Mouse (Mus musculus) limb, embryonic 12.5 days (tissue): Measurements from ENCODE around the gene Arhgef15. TPM values are rescaled to one million over a fixed set of nuclear protein-coding genes. Genes with fewer than 3 reads are reported as not detected.
"Not testable (repeated sequence)": the region's sequence is repeated elsewhere in the genome, so short reads cannot be mapped to it uniquely, and the experiment has no call there.

Source experiments
- ATAC-seq: fragments of 200-750 bp; cut with Nextera tagmentation; 2 replicates; pipeline ENCODE4 v1.8.0; 2017; ENCODE audit warnings: low read depth, moderate TSS enrichment; ENCODE audit not compliant: insufficient number of reproducible peaks, insufficient read depth, low FRiP score, low TSS enrichment
- H3K27ac ChIP-seq: fragments of 300-500 bp; sonication (generic); 2 replicates; pipeline ENCODE4 v1.5.1; 2016; ENCODE audit warnings: mild to moderate bottlenecking, moderate library complexity
- H3K27me3 ChIP-seq: fragments of 300-500 bp; sonication (generic); 2 replicates; pipeline ENCODE4 v1.6.1; 2016; ENCODE audit warnings: mild to moderate bottlenecking, moderate library complexity
- H3K36me3 ChIP-seq: fragments of 300-500 bp; sonication (generic); 2 replicates; pipeline ENCODE4 v1.6.1; 2016; ENCODE audit warnings: mild to moderate bottlenecking, moderate library complexity
- H3K4me1 ChIP-seq: fragments of 300-500 bp; sonication (generic); replicated peaks from 2 replicates; pipeline ENCODE4 v1.6.1; 2016
- H3K4me2 ChIP-seq: fragments of 300-500 bp; sonication (generic); 2 replicates; pipeline ENCODE4 v1.6.1; 2016; ENCODE audit warnings: mild to moderate bottlenecking, moderate library complexity
- H3K4me3 ChIP-seq: fragments of 300-500 bp; sonication (generic); replicated peaks from 2 replicates; pipeline ENCODE4 v1.5.1; 2016; ENCODE audit warnings: mild to moderate bottlenecking
- H3K9ac ChIP-seq: fragments of 300-500 bp; sonication (generic); replicated peaks from 2 replicates; pipeline ENCODE4 v1.6.1; 2016; ENCODE audit warnings: mild to moderate bottlenecking, moderate library complexity
- H3K9me3 ChIP-seq: fragments of 300-500 bp; sonication (generic); 2 replicates; pipeline ENCODE4 v1.6.1; 2016; ENCODE audit warnings: mild to moderate bottlenecking, moderate library complexity
- WGBS: fragments of 180-500 bp; shearing (Covaris S2); methylation state at CpG from one replicate; pipeline ENCODE4 v1.1.7; 2016; 5-methylcytosine and 5-hydroxymethylcytosine counted together
- polyA plus RNA-seq: library from polyadenylated mRNA; unstranded; fragments of >200 nt; fragmentation: Nextera tagmentation; extraction: Ambion mirVana; gene quantifications from 2 replicates; pipeline ENCODE4 v1.2.1, GENCODE M21; 2016

The Arhgef15 gene
- polyA plus RNA-seq, result 6.1 and 7.0 TPM in 2 replicates

DNA sequence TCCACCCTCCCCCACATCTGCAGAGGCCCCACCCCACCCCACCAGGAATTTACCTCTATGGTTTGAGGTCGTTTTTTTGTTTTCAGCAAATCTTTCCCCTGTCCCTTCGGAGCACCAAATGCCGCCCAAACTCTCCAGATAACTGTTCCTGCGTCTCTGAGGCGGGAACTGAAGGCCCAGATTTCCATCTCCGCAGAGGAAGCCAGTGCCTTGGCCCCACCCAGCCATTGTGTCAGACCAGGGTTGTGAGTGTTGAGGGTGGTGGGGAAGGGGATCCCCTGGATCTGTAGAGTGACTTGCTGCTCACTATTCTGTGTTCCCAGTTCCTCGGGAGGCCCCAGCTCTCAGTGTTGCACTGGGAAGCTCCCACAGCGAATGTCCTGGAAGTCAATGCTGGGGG, at the start of gene Arhgef15:
Arhgef15 (minus strand) TSS at position 173 of the 400 bp plus-strand sequence.
- peaks cover 48% of the 10 kb centered on the region for H3K27me3 ChIP-seq
- peak within 1 kb of the TSS; percentile 37; the same call in 1 of the 2 replicates for H3K9ac ChIP-seq
- no peak within 1 kb of the TSS for H3K27ac ChIP-seq
- WGBS, result 41% methylated on average over 8 of the region's 8 CpGs
- H3K4me2 ChIP-seq, result peak within 1 kb of the TSS; percentile 27
- 0 out of 2 replicates have a peak within 1 kb of the TSS, but pooled peaks have one; percentile 15 for H3K4me3 ChIP-seq
- H3K9me3 ChIP-seq, result no peaks in the 10 kb centered on the region
- no peak for ATAC-seq
- H3K4me1 ChIP-seq, result peaks cover 22% of the 10 kb centered on the region
- no peaks in the 10 kb centered on the region for H3K36me3 ChIP-seq

DNA sequence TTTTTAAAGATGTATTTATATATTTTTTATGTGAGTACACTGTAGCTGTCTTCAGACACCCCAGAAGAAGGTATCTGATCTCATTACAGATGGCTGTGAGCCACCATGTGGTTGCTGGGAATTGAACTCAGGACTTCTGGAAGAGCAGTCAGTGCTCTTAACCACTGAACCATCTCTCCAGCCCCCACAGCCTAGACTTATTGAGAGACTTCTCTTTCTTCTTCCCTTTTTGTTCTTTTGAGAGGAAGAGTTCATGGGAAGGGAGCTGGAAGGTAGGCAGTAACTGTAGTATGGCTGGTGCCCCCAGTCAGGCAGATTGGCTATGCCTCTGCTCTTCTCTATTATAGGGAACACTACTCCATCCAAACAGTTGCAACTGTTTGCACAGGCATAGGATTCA, 49.3 kb upstream of the Arhgef15 start:
- not testable (repeated sequence) for H3K4me3 ChIP-seq, H3K9me3 ChIP-seq, H3K27me3 ChIP-seq, H3K27ac ChIP-seq, H3K4me2 ChIP-seq, ATAC-seq
- Histone ChIP-seq H3K9ac (0 out of 2 replicates have a peak overlapping the region, but pooled peaks have one; percentile 27), H3K36me3 (peaks cover 21% of the 10 kb centered on the region), H3K4me1 (peaks cover 11% of the 10 kb centered on the region)

DNA sequence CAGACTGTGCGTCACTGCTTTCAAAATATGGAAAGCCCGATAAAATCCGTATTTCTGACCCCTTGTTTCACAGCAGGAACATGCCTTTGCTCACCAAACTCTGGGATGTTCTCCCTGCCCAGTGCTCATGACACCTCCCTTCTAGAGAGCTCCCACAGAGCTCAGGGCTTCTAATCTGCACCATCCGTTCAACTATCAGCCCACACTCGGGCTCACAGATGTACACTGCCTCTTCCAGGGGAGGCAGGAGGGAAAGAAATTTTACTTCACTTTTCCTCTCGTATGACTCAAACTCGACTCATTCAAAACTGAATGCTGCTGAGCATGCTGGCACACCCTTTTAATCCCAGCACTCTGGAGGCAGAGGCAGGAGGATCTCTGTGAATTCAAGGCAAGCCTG, 47.9 kb upstream of the Arhgef15 start:
- no peak for ATAC-seq
- H3K27ac ChIP-seq, result no peak overlapping the region
- peaks cover 35% of the 10 kb centered on the region for H3K36me3 ChIP-seq

DNA sequence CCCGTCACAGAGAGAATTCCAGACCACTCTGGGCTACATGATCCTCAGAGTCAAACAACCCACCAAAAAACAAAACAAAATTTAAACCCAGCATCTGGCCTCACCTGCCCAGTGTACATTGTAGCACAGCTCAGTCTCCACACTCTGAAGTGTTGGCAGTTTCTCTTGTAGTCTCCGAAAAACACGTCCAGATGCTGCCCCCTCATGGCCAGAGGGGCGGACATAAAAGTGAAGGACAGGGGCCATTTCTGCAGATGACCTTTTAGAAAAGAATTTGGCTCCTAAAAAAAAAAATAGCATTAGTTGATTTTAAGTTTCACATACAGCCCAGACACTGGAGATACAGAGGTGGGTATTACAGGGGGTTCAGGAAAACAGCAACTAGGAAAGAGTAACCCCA, 46.3 kb upstream of the Arhgef15 start:
- Histone ChIP-seq H3K4me1 (peaks cover 8% of the 10 kb centered on the region; the same call in 1 of the 2 replicates), H3K27ac (no peak overlapping the region), H3K9ac (no peak overlapping the region), H3K9me3 (no peaks in the 10 kb centered on the region), H3K27me3 (no peaks in the 10 kb centered on the region), H3K36me3 (peaks cover 51% of the 10 kb centered on the region), H3K4me2 (no peak overlapping the region), H3K4me3 (no peak overlapping the region)
- 68% methylated on average over 4 of the region's 4 CpGs for WGBS
- no peak for ATAC-seq

More for the DNA sequence above, 47.9 kb upstream of the Arhgef15 start:
- Histone ChIP-seq H3K9ac (no peak overlapping the region), H3K4me3 (no peak overlapping the region), H3K27me3 (no peaks in the 10 kb centered on the region), H3K4me1 (peaks cover 8% of the 10 kb centered on the region; the same call in 1 of the 2 replicates), H3K9me3 (no peaks in the 10 kb centered on the region), H3K4me2 (no peak overlapping the region)
- 89% methylated on average over 7 of the region's 7 CpGs for WGBS

DNA sequence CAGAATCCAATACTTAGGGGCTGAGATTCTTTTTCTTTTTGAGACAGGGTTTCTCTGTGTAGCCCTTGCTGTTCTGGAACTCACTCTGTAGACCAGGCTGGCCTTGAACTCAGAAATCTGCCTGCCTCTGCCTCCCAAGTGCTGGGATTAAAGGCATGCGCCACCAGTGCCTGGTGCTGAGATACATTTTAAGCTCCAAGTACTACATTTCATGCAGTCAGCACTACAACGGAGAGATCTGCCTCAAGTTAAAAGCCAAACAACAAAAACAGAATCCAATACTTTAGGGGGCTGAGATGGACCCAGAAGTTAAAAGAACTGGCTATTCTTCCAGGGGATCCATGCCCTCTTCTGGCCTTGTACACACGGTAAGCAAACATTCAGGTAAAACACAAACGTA, 45.5 kb upstream of the Arhgef15 start:
- H3K4me3 ChIP-seq, ATAC-seq, H3K27me3 ChIP-seq, H3K9me3 ChIP-seq, H3K4me1 ChIP-seq, H3K9ac ChIP-seq, H3K4me2 ChIP-seq, H3K27ac ChIP-seq: not testable (repeated sequence)
- peaks cover 59% of the 10 kb centered on the region for H3K36me3 ChIP-seq
- 93% methylated on average over 4 of the region's 4 CpGs for WGBS

DNA sequence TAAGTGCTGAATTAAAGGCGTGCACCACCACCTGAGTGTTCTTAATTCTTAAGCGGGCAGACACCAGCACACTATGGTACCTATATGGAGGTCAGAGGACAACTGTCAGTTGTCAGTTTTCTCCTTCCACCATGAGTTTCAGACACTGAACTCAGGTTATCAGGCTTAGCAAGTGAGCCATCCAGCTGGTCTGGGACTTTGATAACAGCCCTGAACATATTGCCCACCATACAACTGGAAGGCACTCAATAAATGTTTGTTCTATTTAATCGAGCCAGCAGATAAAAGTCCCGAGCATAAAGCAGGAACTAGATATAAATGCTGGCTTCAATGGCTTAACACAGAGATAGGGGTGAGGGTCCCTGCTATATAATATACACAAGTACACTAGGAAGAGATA, 39.8 kb upstream of the Arhgef15 start:
- no peaks in the 10 kb centered on the region for H3K9me3 ChIP-seq
- H3K27me3 ChIP-seq, result no peaks in the 10 kb centered on the region
- no peak overlapping the region for H3K27ac ChIP-seq
- H3K4me3 ChIP-seq, result no peak overlapping the region
- no peak overlapping the region for H3K4me2 ChIP-seq
- 92% methylated on average over 4 of the region's 4 CpGs for WGBS
- no peaks in the 10 kb centered on the region for H3K4me1 ChIP-seq
- ATAC-seq, result no peak
- peaks cover 99% of the 10 kb centered on the region for H3K36me3 ChIP-seq
- H3K9ac ChIP-seq, result no peak overlapping the region

DNA sequence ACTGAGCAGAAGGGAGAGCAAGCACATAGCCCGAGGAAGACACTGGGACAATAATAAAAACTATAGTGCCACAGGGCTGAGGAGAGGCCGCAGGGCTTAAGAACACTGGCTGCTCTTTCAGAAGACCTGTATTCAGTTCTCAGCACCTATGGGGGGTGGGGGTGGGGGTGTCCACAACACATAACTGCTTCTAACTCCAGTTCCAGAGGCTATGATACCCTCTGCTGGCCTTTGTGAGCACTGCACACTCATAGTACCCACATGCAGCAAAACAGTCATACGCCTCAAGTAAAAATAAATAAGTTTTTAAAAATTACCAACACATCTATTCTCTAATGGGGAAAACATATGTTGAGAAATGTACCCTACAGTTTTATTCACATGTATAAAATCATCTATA, 37.1 kb upstream of the Arhgef15 start:
- no peak for ATAC-seq
- H3K9me3 ChIP-seq, result no peaks in the 10 kb centered on the region
- H3K9ac ChIP-seq, result no peak overlapping the region
- no peak overlapping the region for H3K27ac ChIP-seq
- no peak overlapping the region for H3K4me2 ChIP-seq
- peaks cover 99% of the 10 kb centered on the region for H3K36me3 ChIP-seq
- no peaks in the 10 kb centered on the region for H3K27me3 ChIP-seq
- H3K4me1 ChIP-seq, result no peaks in the 10 kb centered on the region
- WGBS, result 99% methylated on average over 3 of the region's 3 CpGs
- no peak overlapping the region for H3K4me3 ChIP-seq

DNA sequence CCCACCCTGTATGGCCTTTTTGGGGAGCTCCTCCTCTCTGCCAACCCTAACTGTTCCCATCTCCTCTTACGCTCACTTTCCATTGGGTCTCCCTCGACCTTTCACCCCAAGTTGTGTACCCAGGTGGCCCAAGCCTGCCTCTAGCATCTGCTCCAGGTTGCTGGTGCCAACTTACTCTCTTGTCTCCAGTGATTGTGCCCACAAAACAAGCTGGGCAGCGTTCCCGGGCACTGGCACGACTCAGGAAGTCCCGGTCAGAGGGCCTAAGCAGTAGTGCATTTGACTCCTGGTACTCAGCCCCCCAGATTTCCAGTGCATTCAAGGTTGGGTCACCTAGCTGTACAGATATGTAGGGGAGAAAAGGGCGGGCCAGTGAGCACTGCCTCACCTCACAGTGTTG, 35.8 kb upstream of the Arhgef15 start:
- Histone ChIP-seq H3K4me3 (no peak overlapping the region), H3K9ac (no peak overlapping the region), H3K27me3 (no peaks in the 10 kb centered on the region), H3K4me1 (no peaks in the 10 kb centered on the region), H3K9me3 (no peaks in the 10 kb centered on the region), H3K27ac (no peak overlapping the region), H3K4me2 (no peak overlapping the region), H3K36me3 (peaks cover 99% of the 10 kb centered on the region)
- WGBS, result 92% methylated on average over 7 of the region's 7 CpGs
- no peak for ATAC-seq

DNA sequence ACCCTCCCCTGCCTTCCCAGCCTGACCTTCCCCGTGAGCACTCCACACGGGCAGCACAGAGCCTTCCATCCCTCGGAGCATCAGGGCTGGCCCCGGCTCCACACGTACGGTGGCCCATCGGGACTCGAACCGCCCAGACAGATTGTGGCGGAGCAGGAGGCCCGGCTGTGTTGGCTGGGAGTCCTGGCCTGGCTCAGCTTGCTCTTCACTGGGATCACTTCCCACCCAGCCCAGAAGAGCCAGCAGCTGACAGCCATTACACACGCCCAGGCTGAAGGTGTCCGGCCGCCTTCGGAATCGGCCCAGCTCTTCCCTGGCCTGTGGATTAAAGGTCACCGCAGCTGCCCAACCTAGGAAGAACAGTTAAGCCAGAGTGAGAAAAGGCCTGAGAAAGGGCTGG, 31.1 kb upstream of the Arhgef15 start:
- no peaks in the 10 kb centered on the region for H3K27me3 ChIP-seq
- H3K4me3 ChIP-seq, result no peak overlapping the region
- no peaks in the 10 kb centered on the region for H3K9me3 ChIP-seq
- no peak overlapping the region for H3K4me2 ChIP-seq
- no peak overlapping the region for H3K9ac ChIP-seq
- ATAC-seq, result no peak
- H3K27ac ChIP-seq, result no peak overlapping the region
- WGBS, result 94% methylated on average over 17 of the region's 17 CpGs
- H3K36me3 ChIP-seq, result peaks cover 81% of the 10 kb centered on the region
- H3K4me1 ChIP-seq, result no peaks in the 10 kb centered on the region

DNA sequence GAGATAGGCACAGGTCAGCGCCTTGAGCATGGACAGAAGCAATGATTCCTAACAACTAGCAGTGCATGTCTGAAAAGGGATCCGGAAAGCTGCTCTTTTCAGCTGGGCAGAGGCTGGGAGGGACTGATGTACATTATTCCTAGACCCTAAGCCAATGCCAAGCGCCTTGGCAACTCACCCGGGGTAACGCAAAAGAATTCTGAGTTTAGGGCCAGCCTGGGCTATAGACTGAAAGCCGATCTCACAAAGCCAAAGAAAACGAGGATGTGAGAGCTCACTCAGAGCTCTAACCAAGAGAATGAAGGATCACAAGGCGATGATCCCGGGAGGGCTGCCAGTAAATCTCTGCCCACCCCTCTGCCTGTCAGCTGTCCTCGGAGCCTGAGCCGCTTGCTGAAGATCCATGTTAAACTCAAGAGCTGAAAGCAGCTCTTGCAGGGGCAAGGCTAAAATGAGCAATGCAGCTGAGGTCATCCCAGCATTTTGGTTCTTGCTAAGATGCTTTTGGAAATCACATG, 30.1 kb upstream of the Arhgef15 start:
- Histone ChIP-seq H3K9me3 (no peaks in the 10 kb centered on the region), H3K4me3 (no peak overlapping the region), H3K4me1 (no peaks in the 10 kb centered on the region), H3K36me3 (peaks cover 71% of the 10 kb centered on the region), H3K27me3 (no peaks in the 10 kb centered on the region), H3K27ac (no peak overlapping the region), H3K4me2 (no peak overlapping the region), H3K9ac (no peak overlapping the region)
- 92% methylated on average over 11 of the region's 11 CpGs for WGBS
- no peak for ATAC-seq

DNA sequence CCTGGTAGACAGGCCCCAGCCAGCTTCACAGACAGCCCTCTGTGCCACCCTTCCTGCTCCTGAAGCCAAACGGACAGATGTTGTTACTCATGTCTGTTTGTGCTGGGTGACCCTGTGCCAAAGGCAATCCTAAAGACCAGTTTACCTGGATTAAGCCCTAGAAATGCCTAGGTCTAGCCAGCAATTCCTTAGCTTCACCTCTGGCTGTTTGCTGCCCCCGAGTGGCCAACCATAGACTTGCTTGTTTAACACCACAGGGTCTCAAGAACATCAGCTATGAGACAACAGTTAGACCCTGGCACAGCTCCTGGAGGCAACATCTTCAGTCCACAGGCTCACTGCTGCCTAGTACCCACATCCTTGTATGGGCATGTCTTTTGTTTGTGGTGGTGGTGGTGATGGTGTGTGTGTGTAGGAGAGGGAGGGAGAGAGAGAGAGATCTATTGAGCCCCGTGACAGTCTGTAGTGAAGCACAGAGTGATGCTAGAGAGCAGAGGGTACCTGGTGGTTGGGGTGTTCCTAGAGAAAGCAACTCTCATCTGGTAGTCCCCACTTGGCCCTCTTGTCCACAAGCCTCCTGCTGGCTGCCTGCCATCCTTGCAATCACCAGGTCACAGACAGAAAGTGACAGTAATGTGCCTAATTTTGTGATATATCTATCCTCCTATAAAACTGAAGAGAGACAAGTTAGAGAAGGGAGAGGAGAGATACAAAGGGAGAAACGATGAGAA, 25.5 kb upstream of the Arhgef15 start:
- Histone ChIP-seq H3K27me3 (no peaks in the 10 kb centered on the region), H3K4me3 (no peak overlapping the region), H3K9ac (no peak overlapping the region), H3K9me3 (no peaks in the 10 kb centered on the region), H3K4me2 (no peak overlapping the region), H3K4me1 (no peaks in the 10 kb centered on the region), H3K36me3 (peaks cover 25% of the 10 kb centered on the region), H3K27ac (no peak overlapping the region)
- ATAC-seq, result 0 out of 2 replicates have a peak, but pooled peaks have one; percentile 42
- 28% methylated on average over 4 of the region's 4 CpGs for WGBS

DNA sequence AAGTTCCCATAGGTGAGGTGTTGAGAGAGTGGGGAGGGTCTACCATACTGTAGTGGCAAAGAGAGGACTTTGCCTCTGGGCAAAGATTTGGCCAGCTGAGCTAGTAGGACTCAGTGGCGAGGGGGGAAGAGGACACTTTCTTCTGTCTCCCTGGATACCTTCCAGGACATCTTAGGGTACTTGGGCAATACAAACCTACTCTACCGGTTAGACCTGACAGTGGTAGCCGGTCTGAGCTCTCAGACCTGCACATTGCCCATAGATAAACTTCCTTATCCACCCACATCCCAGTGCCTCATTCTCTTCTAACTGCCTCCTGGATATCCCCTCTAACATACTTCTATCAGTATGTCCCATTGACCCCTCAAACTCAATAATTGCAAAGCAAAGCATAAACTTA, 23.6 kb upstream of the Arhgef15 start:
- ATAC-seq, result no peak
- Histone ChIP-seq H3K27ac (no peak overlapping the region), H3K4me3 (no peak overlapping the region), H3K4me2 (no peak overlapping the region), H3K4me1 (no peaks in the 10 kb centered on the region), H3K9ac (no peak overlapping the region), H3K36me3 (peaks cover 9% of the 10 kb centered on the region), H3K9me3 (no peaks in the 10 kb centered on the region), H3K27me3 (no peaks in the 10 kb centered on the region)
- WGBS, result 62% methylated on average over 3 of the region's 3 CpGs
